Mouse (Mus musculus) T-helper 17 cell (primary cell): ENCODE measurements around the gene B3gnt3.

Source experiments
- in situ Hi-C, 2 experiments: fragments of 300-600 bp; cut with MboI, MseI; formaldehyde crosslinking; loops; 1 replicate in 1 of 2; 2 replicates in 1 of 2; pipeline ENCODE4 v1.15.1; 2025; ENCODE audit warnings: high pct_unique_total_duplicates in 2 of 2

Gene B3gnt3

GRCm38 (mm10) chr8:71701414-71702086 lies at the start of gene B3gnt3:
TSS of gene B3gnt3 (minus strand) at chr8:71701789.
- in situ Hi-C loops = no loop called here

GRCm38 (mm10) chr8:71749321-71750075 lies 47.9 kb upstream of the B3gnt3 start:
- in situ Hi-C loops = loop anchor here in 1 of 2 experiments (10.0 kb wide), 2 partner anchors 275 to 815 kb away; no protein-coding TSS in a partner anchor

GRCm38 (mm10) chr8:71747082-71747481 lies 45.5 kb upstream of the B3gnt3 start:
- in situ Hi-C loops = loop anchor here in 1 of 2 experiments (10.0 kb wide), 2 partner anchors 278 to 812 kb away; no protein-coding TSS in a partner anchor

- in situ Hi-C loops = loop anchor here in 1 of 2 experiments (10.0 kb wide), 2 partner anchors 279 to 811 kb away; no protein-coding TSS in a partner anchor
Observed at GRCm38 (mm10) chr8:71745322-71745721, 43.7 kb upstream of the B3gnt3 start.

- in situ Hi-C loops = loop anchor here in 1 of 2 experiments (10.0 kb wide), 2 partner anchors 282 to 808 kb away; no protein-coding TSS in a partner anchor
Observed at GRCm38 (mm10) chr8:71742783-71743182, 41.2 kb upstream of the B3gnt3 start.

- in situ Hi-C loops = loop anchor here in 1 of 2 experiments (10.0 kb wide), 2 partner anchors 283 to 807 kb away; no protein-coding TSS in a partner anchor
Observed at GRCm38 (mm10) chr8:71741687-71742114, 40.1 kb upstream of the B3gnt3 start.

- in situ Hi-C loops = loop anchor here in 1 of 2 experiments (10.0 kb wide), 2 partner anchors 284 to 806 kb away; no protein-coding TSS in a partner anchor
Observed at GRCm38 (mm10) chr8:71741226-71741625, 39.6 kb upstream of the B3gnt3 start.

GRCm38 (mm10) chr8:71738316-71738715 lies 36.7 kb upstream of the B3gnt3 start:
- in situ Hi-C loops = loop anchor here (5.0 kb wide), 1 partner anchor 456 kb away; no protein-coding TSS in a partner anchor

- in situ Hi-C loops = no loop called here
Observed at GRCm38 (mm10) chr8:71731652-71732230, 30.2 kb upstream of the B3gnt3 start.

GRCm38 (mm10) chr8:71728826-71729620 lies 27.4 kb upstream of the B3gnt3 start:
- in situ Hi-C loops = no loop called here

GRCm38 (mm10) chr8:71728240-71728785 lies 26.7 kb upstream of the B3gnt3 start:
- in situ Hi-C loops = no loop called here

GRCm38 (mm10) chr8:71725122-71725924 lies 23.7 kb upstream of the B3gnt3 start, which contains the start of gene Fcho1:
TSS of gene Fcho1 (minus strand) at chr8:71725716.
- in situ Hi-C loops = no loop called here

- in situ Hi-C loops = loop anchor here in 1 of 2 experiments (5.0 kb wide), 1 partner anchor 47 kb away; the partner anchor contains the start of gene Jak3
Observed at GRCm38 (mm10) chr8:71724389-71724788, 22.8 kb upstream of the B3gnt3 start.

- in situ Hi-C loops = loop anchor here in 1 of 2 experiments (5.0 kb wide), 1 partner anchor 46 kb away; the partner anchor contains the start of gene Jak3
Observed at GRCm38 (mm10) chr8:71723047-71723551, 21.5 kb upstream of the B3gnt3 start.

- in situ Hi-C loops = loop anchor here in 1 of 2 experiments (5.0 kb wide), 1 partner anchor 43 kb away; the partner anchor contains the start of gene Jak3
Observed at GRCm38 (mm10) chr8:71719928-71720457, 18.4 kb upstream of the B3gnt3 start.

GRCm38 (mm10) chr8:71719218-71719617 lies 17.6 kb upstream of the B3gnt3 start:
- in situ Hi-C loops = no loop called here

- in situ Hi-C loops = no loop called here
Observed at GRCm38 (mm10) chr8:71718252-71718651, 16.7 kb upstream of the B3gnt3 start.

- in situ Hi-C loops = no loop called here
Observed at GRCm38 (mm10) chr8:71717096-71717495, 15.5 kb upstream of the B3gnt3 start.

GRCm38 (mm10) chr8:71716561-71717053 lies 15.0 kb upstream of the B3gnt3 start:
- in situ Hi-C loops = no loop called here
